10 mouse cellular contexts compared by ENCODE assay signal in the genomic region with DNA sequence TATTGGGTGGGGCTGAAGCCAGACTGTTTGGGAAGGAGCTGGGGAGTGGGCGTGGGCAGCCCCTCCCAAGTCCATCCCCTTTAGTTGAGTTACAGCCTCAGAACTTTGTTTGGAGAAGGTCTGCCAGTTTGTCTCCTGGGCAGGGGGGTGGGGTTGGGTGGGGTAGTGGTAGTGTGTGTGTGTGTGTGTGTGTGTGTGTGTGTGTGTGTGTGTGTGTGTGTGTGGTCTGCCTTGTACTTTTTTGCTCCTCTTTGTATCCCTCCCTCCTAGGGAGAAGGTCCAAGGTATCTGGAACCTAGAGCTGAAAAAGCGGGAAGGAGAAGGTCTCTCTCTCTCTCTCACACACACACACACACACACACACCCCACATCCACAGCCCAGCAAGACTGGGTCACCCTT. TPM values are rescaled to one million over a fixed set of nuclear protein-coding genes. Genes with fewer than 3 reads are reported as not detected.
DNase-seq lines count a peak whose midpoint lies in the region; ATAC-seq and TF ChIP-seq lines count a peak whose summit lies in the region.
"Had no signal": no experiment of that assay in that cellular context is flagged by ENCODE, and none has a peak within 500 bp of the region (broad histone marks: within the 10 kb centered on the region; RNA-seq: fewer than 3 reads in every experiment).

A gene (minus strand): TSS at position 101 of the 400 bp plus-strand sequence.

- TF ChIP-seq POLR2A in spleen, adult 2 months (IDR thresholded peaks at IDR 0.05; ENCODE audit: low read depth, low read length) = no peak

- peak within 1 kb of the TSS; percentile 57 for H3K4me3 ChIP-seq in gastrocnemius, adult 2 months
- H3K4me3 ChIP-seq in spleen, adult 2 months (ENCODE audit: extremely low read depth, insufficient read depth, insufficient read length) = peak within 1 kb of the TSS; percentile 41; the same call in 1 of the 2 replicates
- peak within 1 kb of the TSS; percentile 29 for H3K4me3 ChIP-seq in liver, embryonic 13.5 days (replicated peaks)

- no peak within 1 kb of the TSS for H3K27ac ChIP-seq in gastrocnemius, adult 2 months
- H3K27ac ChIP-seq in spleen, adult 2 months (ENCODE audit: insufficient read depth, low read length) = no peak within 1 kb of the TSS
- H3K27ac ChIP-seq in liver, embryonic 13.5 days = no peak within 1 kb of the TSS

- intact Hi-C loops in gastrocnemius, adult 2 months (cut with DNase I) = no loop called here
- intact Hi-C loops in gastrocnemius, postnatal 14 days (cut with DNase I; ENCODE audit: low total_unique reads) = no loop called here

- DNase-seq in gastrocnemius, adult 2 months = no peak
- no peak for DNase-seq in gastrocnemius, postnatal 14 days
- DNase-seq in spleen, adult 2 months (ENCODE audit: low read depth in 1 of 2, low spot score in 2 of 2) = no peak
- DNase-seq in spleen, postnatal 14 days (ENCODE audit: low spot score in 2 of 2) = no peak
- DNase-seq in liver, embryonic 13.5 days = no peak
- DNase-seq in retina, embryonic 14.5 days (ENCODE audit: low spot score) = no peak
- no peak for DNase-seq in frontal cortex, postnatal 36 days (ENCODE audit: low spot score in 2 of 2)
- DNase-seq: adrenal gland, postnatal 10 days had no signal

- H3K4me1 ChIP-seq in spleen, adult 2 months (ENCODE audit: control insufficient read depth, insufficient read depth, insufficient read length) = no peaks in the 10 kb centered on the region; the same call in 1 of the 2 replicates
- peaks cover 4% of the 10 kb centered on the region; the same call in 1 of the 2 replicates for H3K4me1 ChIP-seq in liver, embryonic 13.5 days (replicated peaks)

- WGBS in spleen, adult 2 months = 64% methylated on average over 2 of the region's 2 CpGs
- 57% methylated on average over 2 of the region's 2 CpGs for WGBS in liver, embryonic 13.5 days (ENCODE audit: insufficient replicate concordance)

- peak within 1 kb of the TSS; percentile 59 for H3K4me2 ChIP-seq in liver, embryonic 13.5 days

- no peak for TF ChIP-seq CTCF in gastrocnemius, adult 2 months (IDR thresholded peaks at IDR 0.05)
- TF ChIP-seq CTCF in spleen, adult 2 months (IDR thresholded peaks at IDR 0.05; ENCODE audit: extremely low read depth, insufficient read depth, insufficient read length, insufficient replicate concordance) = no peak

- ATAC-seq in liver, embryonic 13.5 days (ENCODE audit: low read depth) = no peak
- ATAC-seq in activated CD4-positive, CD25-positive, alpha-beta regulatory T cell, adult 4 months = no peak

- H3K36me3 ChIP-seq in spleen, adult 2 months (ENCODE audit: control insufficient read depth, insufficient read depth, low read length) = peaks cover 12% of the 10 kb centered on the region
- H3K36me3 ChIP-seq in liver, embryonic 13.5 days = peaks cover 24% of the 10 kb centered on the region

- 0 out of 2 replicates have a peak within 1 kb of the TSS, but pooled peaks have one; percentile 45 for H3K9ac ChIP-seq in liver, embryonic 13.5 days

- H3K27me3 ChIP-seq in spleen, adult 2 months (ENCODE audit: control insufficient read depth, insufficient read depth, low read length) = peaks cover 8% of the 10 kb centered on the region
- H3K27me3 ChIP-seq in liver, embryonic 13.5 days = peaks cover 51% of the 10 kb centered on the region

- H3K9me3 ChIP-seq in liver, embryonic 13.5 days (replicated peaks) = no peaks in the 10 kb centered on the region

RNA-seq across cellular contexts. Expression of the gene that starts here (rescaled TPM):
- not detected for total RNA-seq in gastrocnemius, adult 2 months (2021)
- total RNA-seq in gastrocnemius, postnatal 14 days (2021) = not detected
- polyA plus RNA-seq in spleen, adult 2 months (2012; rRNA removed) = not detected in 2 replicates
- polyA plus RNA-seq in liver, embryonic 13.5 days (2015; fragmentation: Nextera tagmentation; extraction: Ambion mirVana) = not detected in 2 replicates
- polyA plus RNA-seq in activated CD4-positive, CD25-positive, alpha-beta regulatory T cell, adult 4 months (2017; shearing (Covaris generic)) = not detected
- total RNA-seq: adrenal gland, postnatal 10 days; megakaryocyte progenitor cell, adult 5-6 weeks had no signal
